Mouse (Mus musculus) forebrain, embryonic 16.5 days (tissue): ENCODE results near the gene Nek8. TPM values are rescaled to one million over a fixed set of nuclear protein-coding genes. Genes with fewer than 3 reads are reported as not detected.
A peak's percentile ranks its signal among the peaks of the same experiment; 100 is the strongest.

Experiments
- ATAC-seq: fragments of 200-750 bp; cut with Nextera tagmentation; 2 replicates; pipeline ENCODE4 v1.8.0; 2017; ENCODE audit warnings: mild to moderate bottlenecking, moderate library complexity
- H3K27ac ChIP-seq: fragments of 300-500 bp; sonication (generic); 2 replicates; pipeline ENCODE4 v1.5.1; 2014; ENCODE audit warnings: low read length, control low read depth
- H3K27me3 ChIP-seq: fragments of 300-500 bp; sonication (generic); replicated peaks from 2 replicates; pipeline ENCODE4 v1.6.1; 2014; ENCODE audit warnings: low read length; ENCODE audit not compliant: control insufficient read depth, insufficient read depth
- H3K36me3 ChIP-seq: fragments of 300-500 bp; sonication (generic); 2 replicates; pipeline ENCODE4 v1.6.1; 2014; ENCODE audit not compliant: control insufficient read depth, insufficient read depth
- H3K4me1 ChIP-seq: fragments of 300-500 bp; sonication (generic); replicated peaks from 2 replicates; pipeline ENCODE4 v1.6.1; 2014; ENCODE audit warnings: low read length; ENCODE audit not compliant: control insufficient read depth, insufficient read depth
- H3K4me2 ChIP-seq: fragments of 300-500 bp; sonication (generic); 2 replicates; pipeline ENCODE4 v1.6.1; 2014; ENCODE audit warnings: mild to moderate bottlenecking, low read length, control low read depth
- H3K4me3 ChIP-seq: fragments of 300-500 bp; sonication (generic); replicated peaks from 2 replicates; pipeline ENCODE4 v1.5.1; 2014; ENCODE audit warnings: mild to moderate bottlenecking, low read length, control low read depth
- H3K9ac ChIP-seq: fragments of 300-500 bp; sonication (generic); replicated peaks from 2 replicates; pipeline ENCODE4 v1.6.1; 2014; ENCODE audit warnings: low read depth, low read length, control low read depth
- H3K9me3 ChIP-seq: fragments of 300-500 bp; sonication (generic); 2 replicates; pipeline ENCODE4 v1.6.1; 2016; ENCODE audit warnings: low read length; ENCODE audit not compliant: control insufficient read depth
- WGBS: fragments of 180-500 bp; shearing (Covaris S2); extraction: QIAGEN DNeasy Blood & Tissue Kit; methylation state at CpG from one replicate; pipeline ENCODE4 v1.1.7; 2014; 5-methylcytosine and 5-hydroxymethylcytosine counted together
- microRNA-seq: library from miRNA; unstranded; fragments of <30 nt; microRNA quantifications from one replicate; pipeline ENCODE4, GENCODE M21; 2017
- polyA plus RNA-seq: library from polyadenylated mRNA; unstranded; fragments of >200 nt; fragmentation: Nextera tagmentation; extraction: Ambion mirVana; gene quantifications from 2 replicates; pipeline ENCODE4 v1.2.1, GENCODE M21; 2015

Nek8 gene
- polyA plus RNA-seq, 1 experiment from 2014 or later: 5.1 TPM

GRCm38 (mm10) chr11:78122815-78123214, 53.7 kb downstream of the Nek8 start:
- no peak overlapping the region for H3K27ac ChIP-seq
- H3K27me3 ChIP-seq: no peaks in the 10 kb centered on the region
- H3K36me3 ChIP-seq: no peaks in the 10 kb centered on the region
- no peak overlapping the region for H3K4me2 ChIP-seq
- H3K4me1 ChIP-seq: 0 out of 2 replicates have a peak, but pooled peaks cover 3% of the 10 kb centered on the region
- no peak for ATAC-seq
- no peaks in the 10 kb centered on the region for H3K9me3 ChIP-seq
- WGBS: 88% methylated on average over 4 of the region's 4 CpGs
- no peak overlapping the region for H3K4me3 ChIP-seq
- no peak overlapping the region for H3K9ac ChIP-seq

GRCm38 (mm10) chr11:78121176-78121575, 55.3 kb downstream of the Nek8 start:
- WGBS: 47% methylated on average over 5 of the region's 5 CpGs

GRCm38 (mm10) chr11:78119898-78120297, 56.6 kb downstream of the Nek8 start:
- ATAC-seq: no peak
- H3K9ac ChIP-seq: no peak overlapping the region
- H3K4me1 ChIP-seq: peaks cover 15% of the 10 kb centered on the region
- no peak overlapping the region for H3K4me2 ChIP-seq
- no peaks in the 10 kb centered on the region for H3K27me3 ChIP-seq
- no peaks in the 10 kb centered on the region for H3K36me3 ChIP-seq
- no peak overlapping the region for H3K27ac ChIP-seq
- H3K9me3 ChIP-seq: no peaks in the 10 kb centered on the region
- no peak overlapping the region for H3K4me3 ChIP-seq
- 86% methylated on average over 8 of the region's 8 CpGs for WGBS

More at GRCm38 (mm10) chr11:78121176-78121575, 55.3 kb downstream of the Nek8 start:
- H3K4me3 ChIP-seq: no peak overlapping the region
- no peaks in the 10 kb centered on the region for H3K27me3 ChIP-seq
- no peak for ATAC-seq
- no peak overlapping the region for H3K27ac ChIP-seq
- no peaks in the 10 kb centered on the region for H3K9me3 ChIP-seq
- no peak overlapping the region for H3K9ac ChIP-seq
- no peaks in the 10 kb centered on the region for H3K36me3 ChIP-seq
- H3K4me2 ChIP-seq: no peak overlapping the region
- H3K4me1 ChIP-seq: peaks cover 9% of the 10 kb centered on the region

- H3K4me1 ChIP-seq: peaks cover 29% of the 10 kb centered on the region
- no peak overlapping the region for H3K9ac ChIP-seq
- H3K36me3 ChIP-seq: no peaks in the 10 kb centered on the region
- H3K9me3 ChIP-seq: no peaks in the 10 kb centered on the region
- H3K4me2 ChIP-seq: no peak overlapping the region
- no peaks in the 10 kb centered on the region for H3K27me3 ChIP-seq
- H3K27ac ChIP-seq: no peak overlapping the region
- ATAC-seq: no peak
- no peak overlapping the region for H3K4me3 ChIP-seq
Measured at GRCm38 (mm10) chr11:78118467-78118866, 58.0 kb downstream of the Nek8 start.

DNA sequence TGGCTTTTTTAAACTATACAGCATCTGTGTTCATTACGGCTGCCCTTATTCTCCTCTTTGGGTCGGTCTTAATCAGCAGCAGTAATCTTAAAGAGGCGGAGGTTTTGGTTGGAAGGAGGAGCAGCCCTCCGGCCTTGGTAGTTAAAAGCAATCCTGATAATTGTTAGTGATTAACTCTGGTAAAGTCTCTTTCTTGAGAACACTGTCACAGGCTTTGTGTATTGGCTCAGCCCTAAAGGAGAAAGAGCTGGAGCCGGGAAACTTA, 60.4 kb downstream of the Nek8 start:
- 1% methylated on average over 5 of the region's 5 CpGs for WGBS
- Histone ChIP-seq H3K9ac (peak overlapping the region; percentile 78), H3K27me3 (no peaks in the 10 kb centered on the region), H3K4me2 (peak overlapping the region; percentile 86), H3K36me3 (no peaks in the 10 kb centered on the region), H3K9me3 (no peaks in the 10 kb centered on the region), H3K27ac (peak overlapping the region; percentile 82), H3K4me1 (peaks cover 37% of the 10 kb centered on the region), H3K4me3 (peak overlapping the region; percentile 72)
- ATAC-seq: no peak

Small RNAs within 50 kb of the gene (microRNA-seq; reads per million reads assigned to microRNA genes)
- not detected for gene Mir7653

Other genes with a start within 250 kb of the Nek8 start
- 257 and 284 TPM in 2 replicates for gene Sez6, start 245.9 kb downstream of the Nek8 start, polyA plus RNA-seq
- gene Phf12, start 193.9 kb downstream of the Nek8 start, polyA plus RNA-seq: 20.6 and 23.0 TPM in 2 replicates
- gene Dhrs13, start 144.4 kb downstream of the Nek8 start, polyA plus RNA-seq: 29.5 and 33.8 TPM in 2 replicates
- 101 and 106 TPM in 2 replicates for gene Flot2, start 138.7 kb downstream of the Nek8 start, polyA plus RNA-seq
- 34.2 and 34.3 TPM in 2 replicates for gene Eral1, start 96.3 kb downstream of the Nek8 start, polyA plus RNA-seq
- gene Fam222b, start 82.0 kb downstream of the Nek8 start, polyA plus RNA-seq: 18.8 and 21.1 TPM in 2 replicates
- 122 and 124 TPM in 2 replicates for gene Traf4, start 11.1 kb downstream of the Nek8 start, polyA plus RNA-seq
- 5.4 and 6.5 TPM in 2 replicates for gene Tlcd1, start within 50 bp of the Nek8 start, polyA plus RNA-seq
- 758 and 831 TPM in 2 replicates for gene Rpl23a, start 6.9 kb upstream of the Nek8 start, polyA plus RNA-seq
- 53.9 and 56.9 TPM in 2 replicates for gene Rab34, start 11.8 kb upstream of the Nek8 start, polyA plus RNA-seq
- 0.94 and 3.0 TPM in 2 replicates for gene Proca1, start 16.7 kb upstream of the Nek8 start, polyA plus RNA-seq
- 71.8 and 73.0 TPM in 2 replicates for gene Sdf2, start 69.1 kb upstream of the Nek8 start, polyA plus RNA-seq
- 33.7 and 34.6 TPM in 2 replicates for gene Supt6, start 69.3 kb upstream of the Nek8 start, polyA plus RNA-seq
- gene 2610507B11Rik, start 85.1 kb upstream of the Nek8 start, polyA plus RNA-seq: 56.4 and 58.6 TPM in 2 replicates
- not detected in 2 replicates for gene BC030499, start 114.2 kb upstream of the Nek8 start, polyA plus RNA-seq
- 21.6 and 22.1 TPM in 2 replicates for gene Spag5, start 124.9 kb upstream of the Nek8 start, polyA plus RNA-seq
- gene Aldoc, start 146.3 kb upstream of the Nek8 start, polyA plus RNA-seq: 152 and 186 TPM in 2 replicates
- 61.1 and 61.4 TPM in 2 replicates for gene Pigs, start 151.7 kb upstream of the Nek8 start, polyA plus RNA-seq
- gene Unc119, start 166.8 kb upstream of the Nek8 start, polyA plus RNA-seq: 68.6 and 69.1 TPM in 2 replicates
- not detected in 2 replicates for gene Foxn1, start 209.9 kb upstream of the Nek8 start, polyA plus RNA-seq
- gene Slc13a2, start 245.5 kb upstream of the Nek8 start, polyA plus RNA-seq: not detected in 2 replicates